Mouse (Mus musculus): Measurements from ENCODE around the gene Pnkp.

DNA sequence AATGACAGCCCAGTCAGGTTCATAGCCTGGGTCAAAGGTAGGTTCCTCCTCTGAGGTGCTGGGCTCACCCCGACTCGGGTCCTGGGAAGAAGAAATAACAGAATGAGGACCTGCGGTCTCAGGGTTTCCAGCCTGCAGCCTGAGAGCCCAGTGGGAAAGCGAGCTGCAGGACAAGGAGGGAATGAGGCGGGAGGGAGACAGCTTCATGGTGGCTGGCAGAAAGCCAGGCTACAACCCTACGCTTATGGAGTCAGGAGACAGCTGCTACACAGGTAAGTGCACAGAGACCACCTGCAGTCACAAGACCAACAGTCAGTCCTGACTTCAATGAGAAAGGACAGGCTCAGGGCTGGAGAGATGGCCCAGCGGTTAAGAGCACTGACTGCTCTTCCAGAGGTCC lies 10.1 kb upstream of the Pnkp start:
- no peak for TF ChIP-seq CTCF (IDR thresholded peaks at IDR 0.05)
- no peak for TF ChIP-seq EP300 (IDR thresholded peaks at IDR 0.05)

All from lung, postnatal 0 days (tissue).